Mouse (Mus musculus) heart, postnatal 0 days (tissue): ENCODE results near the gene 4931409K22Rik.

Experiments
- CTCF ChIP-seq: IDR thresholded peaks from 2 replicates; pipeline ENCODE4 v1.5.1; 2016; ENCODE audit warnings: antibody characterized with exemption, control low read depth, low read depth
- EP300 ChIP-seq: IDR thresholded peaks from 2 replicates; pipeline ENCODE4 v1.6.1; 2016; ENCODE audit warnings: antibody characterized with exemption, low read depth

DNA sequence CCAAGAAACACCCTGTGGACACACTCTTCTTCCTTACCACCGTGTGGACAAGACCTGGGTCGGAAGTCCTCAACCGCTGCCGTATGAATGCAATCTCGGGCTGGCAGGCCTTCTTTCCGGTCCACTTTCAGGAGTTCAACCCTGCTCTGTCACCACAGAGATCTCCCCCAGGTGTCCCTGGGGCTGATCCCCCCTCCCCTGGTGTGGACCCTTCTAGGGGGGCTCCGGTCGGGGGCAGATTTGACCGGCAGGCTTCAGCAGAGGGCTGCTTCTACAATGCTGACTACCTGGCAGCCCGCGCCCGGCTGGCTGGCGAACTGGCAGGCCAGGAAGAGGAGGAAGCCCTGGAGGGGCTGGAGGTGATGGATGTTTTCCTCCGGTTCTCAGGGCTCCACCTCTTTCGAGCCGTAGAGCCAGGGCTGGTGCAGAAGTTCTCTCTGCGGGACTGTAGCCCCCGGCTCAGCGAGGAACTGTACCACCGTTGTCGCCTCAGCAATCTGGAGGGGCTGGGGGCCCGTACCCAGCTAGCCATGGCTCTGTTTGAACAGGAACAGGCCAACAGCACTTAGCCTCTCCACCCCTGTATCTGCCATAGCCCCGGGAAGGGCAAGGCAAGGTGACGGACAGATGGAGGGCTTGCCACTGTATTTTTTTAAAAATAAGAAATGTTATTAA lies 35.3 kb upstream of the 4931409K22Rik start:
- TF ChIP-seq CTCF, result no peak
- no peak for TF ChIP-seq EP300
